ENCODE assay signal across 20 mouse cellular contexts in genomic region chr11:85253006-85253405, GRCm38 (mm10).
"Had no signal": no experiment of that assay in that cellular context is flagged by ENCODE, and none has a peak within 500 bp of the region (broad histone marks: within the 10 kb centered on the region; RNA-seq: fewer than 3 reads in every experiment).

No protein-coding gene starts in this region.

- H3K36me3 ChIP-seq: lung, embryonic 15.5 days; midbrain, embryonic 12.5 days; midbrain, embryonic 15.5 days; neural tube, embryonic 12.5 days; neural tube, embryonic 15.5 days; stomach, embryonic 15.5 days had no signal

- H3K9me3 ChIP-seq: lung, embryonic 15.5 days; midbrain, embryonic 12.5 days; midbrain, embryonic 15.5 days; neural tube, embryonic 12.5 days; neural tube, embryonic 15.5 days; stomach, embryonic 15.5 days had no signal

- DNase-seq: kidney, adult 18-20 months; kidney, postnatal 25 days; lung, adult 18-20 months; lung, postnatal 10 days; lung, postnatal 4 days; retina, postnatal 1 day; right cerebral cortex, postnatal 25 days; spleen, adult 18-20 months; thymus, postnatal 25 days had no signal

- H3K4me2 ChIP-seq: lung, embryonic 15.5 days; midbrain, embryonic 12.5 days; midbrain, embryonic 15.5 days; neural tube, embryonic 12.5 days; neural tube, embryonic 15.5 days; stomach, embryonic 15.5 days had no signal

- H3K27me3 ChIP-seq: lung, embryonic 15.5 days; midbrain, embryonic 12.5 days; midbrain, embryonic 15.5 days; neural tube, embryonic 12.5 days; neural tube, embryonic 15.5 days; stomach, embryonic 15.5 days had no signal

- H3K9ac ChIP-seq: liver, embryonic 14.5 days; lung, embryonic 15.5 days; midbrain, embryonic 12.5 days; midbrain, embryonic 15.5 days; neural tube, embryonic 12.5 days; neural tube, embryonic 15.5 days; stomach, embryonic 15.5 days had no signal

- ATAC-seq: hindbrain, postnatal 0 days; inflammation-experienced regulatory T-cells, adult 6 months; intestine, embryonic 16.5 days; midbrain, embryonic 15.5 days had no signal

- H3K4me3 ChIP-seq: lung, embryonic 15.5 days; midbrain, embryonic 12.5 days; midbrain, embryonic 15.5 days; neural tube, embryonic 12.5 days; neural tube, embryonic 15.5 days; stomach, embryonic 15.5 days had no signal

- H3K27ac ChIP-seq: hindbrain, postnatal 0 days; kidney, postnatal 0 days; liver, embryonic 14.5 days; lung, embryonic 15.5 days; midbrain, embryonic 12.5 days; midbrain, embryonic 15.5 days; neural tube, embryonic 12.5 days; neural tube, embryonic 15.5 days; stomach, embryonic 15.5 days had no signal

- H3K4me1 ChIP-seq: lung, embryonic 15.5 days; midbrain, embryonic 12.5 days; midbrain, embryonic 15.5 days; neural tube, embryonic 12.5 days; neural tube, embryonic 15.5 days; stomach, embryonic 15.5 days had no signal
